Mouse (Mus musculus) layer of hippocampus, postnatal 10 days (tissue): Measurements from ENCODE around the gene Sh3d21. TPM values are rescaled to one million over a fixed set of nuclear protein-coding genes. Genes with fewer than 3 reads are reported as not detected.

Source experiments
- DNase-seq, 2 experiments: peaks; one replicate each; pipeline ENCODE4 v3.0.0; 2021; ENCODE audit warnings: low spot score in 2 of 2
- total RNA-seq, 2 experiments: library from RNA; stranded (reverse); gene quantifications; 2 replicates each; pipeline ENCODE4 v1.2.3; 2021

Gene Sh3d21
- total RNA-seq, 2 experiments from 2014 or later: 1.0 to 1.1 TPM

GRCm38 (mm10) chr4:126110374-126111152 lies 52.7 kb downstream of the Sh3d21 start:
- DNase-seq: peak; percentile 70 to 76

- DNase-seq: no peak
Observed at GRCm38 (mm10) chr4:126109613-126110373, 53.5 kb downstream of the Sh3d21 start.

GRCm38 (mm10) chr4:126108061-126108740 lies 55.1 kb downstream of the Sh3d21 start:
- DNase-seq: no peak

DNA sequence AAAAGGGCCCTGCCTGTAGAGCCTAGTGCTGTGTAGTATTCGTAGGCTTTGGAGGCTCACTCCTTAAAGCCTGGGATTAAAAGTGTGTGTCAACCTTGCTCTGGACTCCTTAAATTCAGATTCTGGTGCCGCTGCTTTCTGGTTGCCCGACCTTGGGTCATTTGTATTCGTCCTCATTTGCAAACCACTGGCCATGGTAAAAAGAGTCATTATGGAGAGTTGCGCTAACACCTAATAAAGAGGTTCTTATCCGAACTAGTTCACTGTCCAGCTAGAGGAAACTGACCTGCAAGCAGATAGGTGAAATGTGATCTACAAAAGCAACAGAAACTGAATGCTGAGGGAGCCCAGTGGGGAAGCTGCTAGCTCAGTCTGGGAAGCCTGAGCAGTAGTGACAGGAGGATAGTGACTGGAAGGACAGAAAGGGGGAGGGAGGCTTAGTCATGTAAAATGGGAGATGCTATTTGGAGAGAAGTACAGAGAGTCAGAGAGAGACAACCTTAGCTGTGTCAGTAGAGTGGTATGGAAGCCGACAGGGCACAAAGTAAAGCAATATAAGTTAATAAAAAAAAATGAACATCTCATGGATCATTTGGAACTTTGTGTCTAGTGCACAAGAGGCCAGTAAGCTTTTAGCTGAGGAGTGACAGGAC lies 58.0 kb downstream of the Sh3d21 start:
- DNase-seq: no peak

DNA sequence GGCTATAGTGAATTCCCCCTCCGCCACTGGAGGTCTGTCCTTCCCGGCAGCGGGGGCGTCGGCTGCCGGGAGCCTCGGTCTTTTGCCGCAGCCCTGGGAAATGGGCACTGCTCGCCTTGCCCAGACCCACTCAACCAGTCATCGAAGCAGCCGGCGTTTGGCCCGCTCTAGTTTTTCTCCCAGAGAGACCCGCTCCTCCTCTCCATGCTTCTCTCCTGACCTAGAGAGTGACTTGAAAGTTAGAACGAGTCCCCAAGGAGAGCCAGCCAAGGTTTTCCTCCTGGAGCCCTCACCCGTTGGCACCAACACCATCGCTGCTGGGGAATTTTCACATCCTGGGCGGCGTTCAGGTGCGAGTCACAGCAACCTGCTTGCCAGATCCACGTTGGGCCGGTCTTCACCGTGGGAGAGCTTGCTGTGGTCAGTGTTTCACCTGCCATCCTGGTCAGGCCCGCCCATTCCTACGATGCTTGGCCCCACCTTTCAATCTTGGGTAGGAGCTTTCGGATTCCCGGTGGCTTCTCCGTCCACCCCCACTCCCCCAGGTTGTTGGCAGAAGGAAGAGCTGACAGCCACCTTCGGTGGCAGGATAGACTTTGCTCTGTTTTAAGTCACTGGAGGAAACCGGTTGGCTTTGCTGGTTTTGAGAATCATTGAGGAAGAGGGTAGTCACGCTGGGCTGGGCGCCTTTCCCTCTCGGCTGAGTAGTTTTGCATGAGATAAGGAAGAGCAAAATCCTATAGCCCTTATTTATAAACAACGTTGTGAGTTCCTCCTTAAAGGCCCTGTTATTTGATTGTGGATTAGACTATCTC lies 58.8 kb downstream of the Sh3d21 start:
- peak in 1 of 2 experiments; percentile 33 for DNase-seq

DNA sequence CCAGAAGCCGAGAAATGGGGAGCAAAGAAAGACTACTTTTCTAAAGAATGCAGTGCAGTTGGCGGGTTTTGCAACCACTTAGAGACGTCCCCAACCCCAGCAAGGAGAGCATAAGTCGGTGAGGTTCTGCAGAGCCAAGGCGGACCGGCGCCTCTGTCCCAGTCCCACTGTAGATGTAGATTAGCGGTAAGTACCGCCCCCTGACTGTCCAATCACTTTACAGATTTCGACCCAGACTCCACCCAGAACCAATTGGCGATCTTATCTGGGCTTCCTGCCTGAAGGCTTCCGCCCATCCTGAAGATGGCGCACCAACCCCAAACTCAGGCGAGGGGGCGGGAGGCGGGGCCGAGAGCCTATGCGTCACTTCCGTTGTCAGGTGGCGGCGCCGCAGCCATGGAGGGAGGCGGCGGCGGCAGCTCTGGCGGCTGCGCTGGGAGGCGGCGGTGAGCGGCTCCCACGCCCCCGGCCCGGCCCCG lies 59.7 kb downstream of the Sh3d21 start, which contains the start of gene Stk40:
Stk40 (plus strand) TSS at position 368 of the 479 bp plus-strand sequence.
- peak; percentile 93 to 96 for DNase-seq

GRCm38 (mm10) chr4:126103057-126103581 lies 60.2 kb downstream of the Sh3d21 start:
- peak; percentile 73 to 80 for DNase-seq

GRCm38 (mm10) chr4:126102061-126102841 lies 61.0 kb downstream of the Sh3d21 start:
- DNase-seq: no peak

DNA sequence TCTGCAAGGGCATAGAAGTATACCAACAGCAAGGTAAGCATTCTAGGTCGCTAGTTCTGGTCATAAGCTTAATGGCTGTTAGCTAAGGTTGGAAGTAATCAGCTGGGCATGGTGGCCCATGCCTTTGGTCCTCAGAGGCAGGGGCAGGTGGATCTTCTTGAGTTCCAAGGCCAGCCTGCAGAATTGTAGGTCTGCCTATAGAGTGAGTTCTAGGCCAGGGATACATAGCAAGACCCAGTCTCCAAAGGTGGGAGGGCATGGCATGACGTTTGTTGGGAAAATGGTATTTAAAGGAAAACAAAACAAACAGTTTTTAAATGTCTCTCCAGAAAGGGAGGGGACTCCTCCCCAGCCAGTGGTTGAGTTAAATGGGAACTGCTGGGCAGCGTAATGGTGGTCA lies 62.5 kb downstream of the Sh3d21 start:
- no peak for DNase-seq

Other genes with a start within 250 kb of the Sh3d21 start
- 1 to 10 TPM; 2.8 to 3.0 TPM for gene Csf3r, start 138.9 kb downstream of the Sh3d21 start, total RNA-seq
- gene Mrps15, start 116.6 kb downstream of the Sh3d21 start, total RNA-seq: 10 to 100 TPM; 53.6 to 55.7 TPM
- gene Oscp1, start 104.9 kb downstream of the Sh3d21 start, total RNA-seq: 10 to 100 TPM; 43.2 to 53.0 TPM
- 10 to 100 TPM; 15.6 TPM for gene Lsm10, start 66.9 kb downstream of the Sh3d21 start, total RNA-seq
- 10 to 100 TPM; 19.7 to 20.7 TPM for gene Stk40, start 59.5 kb downstream of the Sh3d21 start, total RNA-seq
- 10 to 100 TPM in 1 of 2 experiments, 1 to 10 TPM in 1; 6.7 to 10.4 TPM for gene Eva1b, start 15.7 kb downstream of the Sh3d21 start, total RNA-seq
- 100 to 1,000 TPM; 141 to 144 TPM for gene Thrap3, start 39.3 kb upstream of the Sh3d21 start, total RNA-seq
- gene Map7d1, start 92.9 kb upstream of the Sh3d21 start, total RNA-seq: 100 to 1,000 TPM; 204 to 206 TPM
- 10 to 100 TPM; 94.9 to 95.2 TPM for gene Trappc3, start 98.8 kb upstream of the Sh3d21 start, total RNA-seq
- gene Col8a2, start 123.3 kb upstream of the Sh3d21 start, total RNA-seq: 1 to 10 TPM; 1.6 to 3.6 TPM
- gene Adprhl2, start 158.2 kb upstream of the Sh3d21 start, total RNA-seq: 10 to 100 TPM; 28.3 to 28.4 TPM
- 1 to 10 TPM; 2.0 to 3.0 TPM for gene Tekt2, start 162.2 kb upstream of the Sh3d21 start, total RNA-seq